Mouse (Mus musculus) MEL (cell line): ENCODE results near the gene Gm21258. TPM values are rescaled to one million over a fixed set of nuclear protein-coding genes. Genes with fewer than 3 reads are reported as not detected.
"Not testable (repeated sequence)": the region's sequence is repeated elsewhere in the genome, so short reads cannot be mapped to it uniquely, and the experiment has no call there.

Experiments used
- DNase-seq: peaks from one replicate; pipeline ENCODE4 v3.0.0; 2011; ENCODE audit warnings: low read depth, low spot score
- H3K27ac ChIP-seq: 2 replicates; pipeline ENCODE4 v1.5.1; 2012; ENCODE audit warnings: low read depth, mild to moderate bottlenecking, control low read depth, low read length, moderate library complexity; ENCODE audit not compliant: control insufficient read depth
- H3K27me3 ChIP-seq, 2 experiments: fragments of 150-350 bp in 1 of 2; sonication (generic) in 1 of 2; 2 replicates each; pipeline ENCODE4 v1.6.1; 2012; ENCODE audit warnings: low read length in 2 of 2, mild to moderate bottlenecking in 2 of 2, improper control_type of control experiment in 1 of 2, moderate library complexity in 1 of 2; ENCODE audit not compliant: insufficient read depth in 2 of 2, control insufficient read depth in 1 of 2
- H3K36me3 ChIP-seq, 2 experiments: 2 replicates each; pipeline ENCODE4 v1.6.1; 2012 to 2014; ENCODE audit warnings: low read length in 2 of 2, improper control_type of control experiment in 1 of 2, inconsistent platforms in 1 of 2, mild to moderate bottlenecking in 1 of 2; ENCODE audit not compliant: insufficient read depth in 2 of 2, control insufficient read depth in 1 of 2
- H3K4me1 ChIP-seq, 2 experiments: fragments of 150-350 bp in 1 of 2; sonication (generic) in 1 of 2; 2 replicates each; pipeline ENCODE4 v1.6.1; 2012; ENCODE audit warnings: low read length in 2 of 2, improper control_type of control experiment in 1 of 2, mild to moderate bottlenecking in 1 of 2; ENCODE audit not compliant: insufficient read depth in 2 of 2, control insufficient read depth in 1 of 2
- H3K4me3 ChIP-seq, 2 experiments: fragments of 150-350 bp in 1 of 2; sonication (generic) in 1 of 2; 2 replicates each; pipeline ENCODE4 v1.5.1; 2012; ENCODE audit warnings: low read depth in 2 of 2, low read length in 2 of 2, mild to moderate bottlenecking in 2 of 2, moderate library complexity in 2 of 2, control low read depth in 1 of 2, improper control_type of control experiment in 1 of 2; ENCODE audit not compliant: control insufficient read depth in 1 of 2, insufficient read depth in 1 of 2
- H3K79me2 ChIP-seq: 2 replicates; pipeline ENCODE4 v1.6.1; 2012; ENCODE audit warnings: mild to moderate bottlenecking, low read length, moderate library complexity; ENCODE audit not compliant: control insufficient read depth, poor library complexity, insufficient read depth
- H3K9ac ChIP-seq: 2 replicates; pipeline ENCODE4 v1.6.1; 2012; ENCODE audit warnings: low read depth, mild to moderate bottlenecking, control low read depth, low read length, moderate library complexity; ENCODE audit not compliant: control insufficient read depth, poor library complexity, severe bottlenecking
- H3K9me3 ChIP-seq: fragments of 150-350 bp; sonication (generic); replicated peaks from 2 replicates; pipeline ENCODE4 v1.6.1; 2012; ENCODE audit warnings: mild to moderate bottlenecking, low read length, improper control_type of control experiment, moderate library complexity; ENCODE audit not compliant: insufficient read depth
- polyA plus RNA-seq, 2 experiments: library from polyadenylated mRNA; stranded (reverse) in 1 of 2; unstranded in 1 of 2; fragments of >175 nt in 1 of 2; fragments of >200 nt in 1 of 2; gene quantifications; 2 replicates each; pipeline versions ENCODE4 v1.2.1 to v1.2.4; 2012; ENCODE audit warnings: low replicate concordance in 2 of 2, low read depth in 1 of 2; ENCODE audit not compliant: insufficient read length in 2 of 2, insufficient read depth in 1 of 2, missing spikeins in 1 of 2
- total RNA-seq: library from RNA; depleted of rRNA; stranded (reverse); fragments of 300-350 nt; gene quantifications from 2 replicates; pipeline ENCODE4 v1.2.3, GENCODE M21; 2012; rRNA removed

Gene Gm21258
- not detected in 2 replicates for total RNA-seq
- polyA plus RNA-seq: not detected

DNA sequence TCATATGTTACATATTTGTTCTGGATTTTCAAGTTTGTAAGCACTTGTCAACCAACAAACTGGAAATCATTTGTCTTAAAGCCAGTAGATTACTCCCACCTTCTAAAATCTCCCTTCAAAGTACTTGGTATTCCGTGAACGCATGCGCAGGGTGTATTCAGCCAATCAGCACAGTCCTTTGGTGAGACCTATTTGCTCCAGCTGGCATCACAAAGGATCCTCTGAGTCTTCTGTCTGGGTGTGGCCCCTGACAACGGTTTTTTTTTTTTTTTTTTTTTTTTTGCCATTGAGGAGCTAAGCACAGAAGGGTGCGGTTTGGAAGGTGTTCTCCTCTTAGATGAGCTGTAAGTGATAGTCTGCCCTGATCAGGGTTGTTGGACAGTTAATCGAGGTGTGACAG is at the start of gene Gm21258:
TSS of gene Gm21258 (plus strand) at position 301 of the 400 bp plus-strand sequence.
- H3K4me1 ChIP-seq, H3K27ac ChIP-seq, H3K9me3 ChIP-seq, H3K4me3 ChIP-seq, H3K27me3 ChIP-seq, H3K9ac ChIP-seq, H3K36me3 ChIP-seq, H3K79me2 ChIP-seq, DNase-seq: not testable (repeated sequence)
